8 mouse cellular contexts compared by ENCODE assay signal in the genomic region with DNA sequence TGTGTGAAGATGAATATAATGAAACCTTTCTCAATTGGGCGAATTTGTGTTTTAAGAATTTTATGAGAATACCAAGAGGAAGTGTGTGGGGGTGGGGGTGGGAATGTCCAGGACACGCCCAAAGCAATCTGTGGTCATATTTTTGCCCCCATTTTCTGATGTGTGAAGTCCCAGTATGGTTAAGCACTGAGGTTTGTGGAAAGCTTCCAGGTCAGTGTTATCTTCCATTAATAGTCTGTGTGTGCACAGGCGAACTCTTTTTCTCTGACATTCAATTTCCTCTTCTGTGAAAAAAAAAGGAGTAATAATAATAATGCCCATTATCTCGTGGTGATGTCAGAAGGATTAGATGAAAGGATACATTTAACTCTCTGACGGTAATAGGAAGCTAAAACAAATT. TPM values are rescaled to one million over a fixed set of nuclear protein-coding genes. Genes with fewer than 3 reads are reported as not detected.
A peak's percentile ranks its signal among the peaks of the same experiment; 100 is the strongest.
DNase-seq lines count a peak whose midpoint lies in the region; ATAC-seq and TF ChIP-seq lines count a peak whose summit lies in the region.

No protein-coding gene starts in this region.

- WGBS in forebrain, embryonic 10.5 days = 76% methylated on average over 5 of the region's 5 CpGs
- 28% methylated on average over 5 of the region's 5 CpGs for WGBS in intestine, postnatal 0 days
- WGBS in small intestine, adult 2 months = 6% methylated on average over 5 of the region's 5 CpGs

- H3K9me3 ChIP-seq in forebrain, embryonic 10.5 days = no peaks in the 10 kb centered on the region
- no peaks in the 10 kb centered on the region for H3K9me3 ChIP-seq in intestine, postnatal 0 days (ENCODE audit: control insufficient read depth)

- H3K4me3 ChIP-seq in left cerebral cortex, adult 2 months = peak overlapping the region; percentile 30
- H3K4me3 ChIP-seq in forebrain, embryonic 10.5 days = no peak overlapping the region
- no peak overlapping the region for H3K4me3 ChIP-seq in intestine, postnatal 0 days (ENCODE audit: low read depth, low read length)
- H3K4me3 ChIP-seq in small intestine, adult 2 months (ENCODE audit: low read depth, low read length) = no peak overlapping the region

- no peaks in the 10 kb centered on the region for H3K36me3 ChIP-seq in forebrain, embryonic 10.5 days (replicated peaks)
- H3K36me3 ChIP-seq in intestine, postnatal 0 days (ENCODE audit: control insufficient read depth, insufficient read depth) = no peaks in the 10 kb centered on the region
- H3K36me3 ChIP-seq in small intestine, adult 2 months (ENCODE audit: control insufficient read depth, insufficient read depth, low read length) = no peaks in the 10 kb centered on the region

- intact Hi-C loops in left cerebral cortex, adult 2 months (cut with DNase I) = loop anchor here (2.0 kb wide), 1 partner anchor 96 kb away; no protein-coding TSS in a partner anchor
- intact Hi-C loops in left cerebral cortex, postnatal 4 days (cut with DNase I) = loop anchor here (10.0 kb wide), 1 partner anchor 98 kb away; no protein-coding TSS in a partner anchor

- H3K9ac ChIP-seq in intestine, postnatal 0 days (ENCODE audit: low read depth, low read length) = no peak overlapping the region

- no peak for TF ChIP-seq CTCF in left cerebral cortex, adult 2 months (IDR thresholded peaks at IDR 0.05)
- TF ChIP-seq CTCF in intestine, postnatal 0 days (IDR thresholded peaks at IDR 0.05; ENCODE audit: low read depth) = no peak
- no peak for TF ChIP-seq CTCF in small intestine, adult 2 months (IDR thresholded peaks at IDR 0.05; ENCODE audit: extremely low read depth, insufficient read length, insufficient replicate concordance, low read depth, low read length)

- peak overlapping the region; percentile 56 for H3K4me2 ChIP-seq in intestine, postnatal 0 days (replicated peaks; ENCODE audit: low read depth)

- no peaks in the 10 kb centered on the region for H3K27me3 ChIP-seq in forebrain, embryonic 10.5 days (ENCODE audit: poor library complexity, severe bottlenecking)
- H3K27me3 ChIP-seq in intestine, postnatal 0 days (replicated peaks; ENCODE audit: control insufficient read depth, insufficient read depth, low read length) = no peaks in the 10 kb centered on the region
- no peaks in the 10 kb centered on the region; the same call in 1 of the 2 replicates for H3K27me3 ChIP-seq in small intestine, adult 2 months (ENCODE audit: control insufficient read depth, insufficient read depth, low read length)

- H3K4me1 ChIP-seq in forebrain, embryonic 10.5 days = peaks cover 31% of the 10 kb centered on the region
- 0 out of 2 replicates have a peak, but pooled peaks cover 3% of the 10 kb centered on the region for H3K4me1 ChIP-seq in intestine, postnatal 0 days (replicated peaks; ENCODE audit: control insufficient read depth, insufficient read depth, low read length)
- no peaks in the 10 kb centered on the region; the same call in 1 of the 2 replicates for H3K4me1 ChIP-seq in small intestine, adult 2 months (ENCODE audit: control insufficient read depth, insufficient read depth, insufficient read length, low read length)

- DNase-seq in left cerebral cortex, adult 2 months (ENCODE audit: extremely low spot score in 1 of 2, low spot score in 2 of 2) = no peak
- DNase-seq in left cerebral cortex, adult 8-10 months (ENCODE audit: low spot score in 2 of 2) = no peak
- DNase-seq in forebrain, embryonic 10.5 days (ENCODE audit: extremely low spot score, low spot score) = no peak
- DNase-seq in left cerebral cortex, postnatal 4 days = no peak
- no peak for DNase-seq in cerebellum, postnatal 4 days (ENCODE audit: low spot score in 2 of 2)
- no peak for DNase-seq in spleen, postnatal 4 days (ENCODE audit: low spot score in 2 of 2)

- TF ChIP-seq POLR2A in small intestine, adult 2 months (IDR thresholded peaks at IDR 0.05; ENCODE audit: low read depth, low read length) = no peak

- no peak for ATAC-seq in intestine, postnatal 0 days

- H3K27ac ChIP-seq in left cerebral cortex, adult 2 months = no peak overlapping the region; the same call in 1 of the 2 replicates
- H3K27ac ChIP-seq in forebrain, embryonic 10.5 days = 0 out of 2 replicates have a peak overlapping the region, but pooled peaks have one; percentile 44
- no peak overlapping the region for H3K27ac ChIP-seq in intestine, postnatal 0 days (ENCODE audit: low read depth, low read length)
- H3K27ac ChIP-seq in small intestine, adult 2 months (ENCODE audit: insufficient read depth, low read depth, low read length) = peak overlapping the region; percentile 10

RNA-seq across cellular contexts. Expression of a gene that starts 33.5 kb away (rescaled TPM):
- 10 to 100 TPM; 28.8 to 32.4 TPM for total RNA-seq in left cerebral cortex, adult 2 months (2021)
- total RNA-seq in left cerebral cortex, adult 8-10 months (2022) = 10 to 100 TPM; 31.2 to 33.2 (median 32.6) TPM
- 40.2 and 40.8 TPM in 2 replicates for polyA plus RNA-seq in forebrain, embryonic 10.5 days (2016; fragmentation: Nextera tagmentation; extraction: Ambion mirVana)
- 610 and 613 TPM in 2 replicates for polyA plus RNA-seq in intestine, postnatal 0 days (2015; fragmentation: Nextera tagmentation; extraction: Ambion mirVana)
- polyA plus RNA-seq in small intestine, adult 2 months (2012; rRNA removed) = 12.7 and 26.4 TPM in 2 replicates
- 10 to 100 TPM; 28.0 to 31.3 TPM for total RNA-seq in left cerebral cortex, postnatal 4 days (2021)

RNA-seq across cellular contexts. Expression of a gene that starts 48.6 kb away (rescaled TPM):
- total RNA-seq in left cerebral cortex, adult 2 months (2021) = under 1 TPM; 0.47 to 0.95 TPM
- total RNA-seq in left cerebral cortex, adult 8-10 months (2022) = 1 to 10 TPM in 3 of 4 experiments, not detected in 1; 1.8 to 8.0 (median 5.0) TPM
- polyA plus RNA-seq in forebrain, embryonic 10.5 days (2016; fragmentation: Nextera tagmentation; extraction: Ambion mirVana) = 0.14 and 0.43 TPM in 2 replicates
- polyA plus RNA-seq in intestine, postnatal 0 days (2015; fragmentation: Nextera tagmentation; extraction: Ambion mirVana) = 8.7 and 10.3 TPM in 2 replicates
- polyA plus RNA-seq in small intestine, adult 2 months (2012; rRNA removed) = 0.44 TPM in 1 of 2 replicates, not detected in the other
- total RNA-seq in left cerebral cortex, postnatal 4 days (2021) = under 1 TPM in 1 of 2 experiments, not detected in 1; 0.70 TPM

Comparison
In these comparisons a context has a peak if more than half of its experiments do, and no peak if none do; other contexts are left out.
1. H3K27ac ChIP-seq: peak in forebrain, embryonic 10.5 days (single experiment) and small intestine, adult 2 months (single experiment); none in left cerebral cortex, adult 2 months (single experiment) and intestine, postnatal 0 days (single experiment).